Mouse (Mus musculus) cortical plate, adult 2 months (tissue): Measurements from ENCODE around the gene App.

Source experiments
- CTCF ChIP-seq: fragments of 200-500 bp; IDR thresholded peaks from 2 replicates; pipeline ENCODE4 v1.5.1; 2011; ENCODE audit warnings: mild to moderate bottlenecking, control low read depth, low read length; ENCODE audit not compliant: insufficient read depth; ENCODE audit errors: extremely low read depth
- POLR2A ChIP-seq: fragments of 200-500 bp; IDR thresholded peaks from 2 replicates; pipeline ENCODE4 v1.6.1; 2011; ENCODE audit warnings: mild to moderate bottlenecking, low read length, control low read depth; ENCODE audit not compliant: insufficient read depth; ENCODE audit errors: extremely low read depth

GRCm38 (mm10) chr16:85061725-85062124 is 111.8 kb downstream of the App start:
- TF ChIP-seq CTCF (no peak), POLR2A (no peak)
